Mouse (Mus musculus) telencephalon, adult 2 months (tissue): ENCODE measurements around the gene Thap3.

Experiments
- DNase-seq: peaks from one replicate; pipeline ENCODE4 v3.0.0-alpha.2; 2011; ENCODE audit warnings: low read depth, low spot score

Thap3 gene

DNA sequence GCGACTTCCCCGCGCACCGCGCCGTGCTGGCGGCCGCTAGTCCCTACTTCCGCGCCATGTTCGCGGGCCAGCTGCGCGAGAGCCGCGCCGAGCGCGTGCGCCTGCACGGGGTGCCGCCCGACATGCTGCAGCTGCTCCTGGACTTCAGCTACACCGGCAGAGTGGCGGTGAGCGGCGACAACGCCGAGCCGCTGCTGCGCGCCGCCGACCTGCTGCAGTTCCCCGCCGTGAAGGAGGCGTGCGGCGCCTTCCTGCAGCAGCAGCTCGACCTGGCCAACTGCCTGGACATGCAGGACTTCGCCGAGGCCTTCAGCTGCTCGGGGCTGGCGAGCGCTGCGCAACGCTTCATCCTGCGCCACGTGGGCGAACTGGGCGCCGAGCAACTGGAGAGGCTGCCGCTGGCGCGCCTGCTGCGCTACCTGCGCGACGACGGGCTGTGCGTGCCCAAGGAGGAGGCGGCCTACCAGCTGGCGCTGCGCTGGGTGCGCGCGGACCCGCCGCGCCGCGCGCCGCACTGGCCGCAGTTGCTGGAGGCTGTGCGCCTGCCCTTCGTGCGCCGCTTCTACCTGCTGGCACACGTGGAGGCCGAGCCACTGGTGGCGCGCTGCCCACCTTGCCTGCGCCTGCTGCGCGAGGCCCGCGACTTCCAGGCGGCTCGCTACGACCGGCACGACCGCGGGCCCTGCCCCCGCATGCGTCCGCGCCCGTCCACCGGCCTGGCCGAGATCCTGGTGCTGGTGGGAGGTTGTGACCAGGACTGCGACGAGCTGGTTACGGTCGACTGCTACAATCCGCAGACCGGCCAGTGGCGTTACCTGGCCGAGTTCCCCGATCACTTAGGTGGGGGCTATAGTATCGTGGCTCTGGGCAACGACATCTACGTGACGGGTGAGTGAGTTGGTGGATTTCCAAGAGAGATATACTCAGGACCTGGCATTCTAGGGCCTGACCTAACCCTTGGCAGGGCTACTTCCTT is 20.6 kb upstream of the Thap3 start:
- peak; percentile 79 for DNase-seq

DNA sequence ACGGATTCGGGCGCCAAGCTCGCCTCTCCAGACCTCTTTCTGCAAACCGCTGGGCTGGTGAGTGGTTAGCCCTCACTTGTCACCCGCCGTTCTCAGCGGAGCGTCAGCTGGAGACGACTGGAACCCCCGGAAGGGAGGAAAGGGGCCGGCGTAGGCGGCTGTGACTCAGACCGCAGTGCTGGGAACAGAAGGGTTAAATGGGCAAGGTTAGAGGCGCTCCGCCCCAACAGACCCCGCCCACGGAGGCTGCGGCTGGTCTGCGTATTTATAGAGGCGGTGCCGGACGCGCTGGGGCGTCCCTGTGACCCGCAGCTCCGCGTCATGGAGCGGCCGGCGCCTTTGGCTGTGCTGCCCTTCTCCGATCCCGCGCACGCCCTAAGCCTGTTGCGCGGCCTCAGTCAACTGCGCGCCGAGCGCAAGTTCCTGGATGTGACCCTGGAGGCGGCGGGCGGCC is 19.9 kb upstream of the Thap3 start, which contains the start of gene Klhl21:
Klhl21 (plus strand) TSS at position 182 of the 454 bp plus-strand sequence.
- peak; percentile 91 for DNase-seq

DNA sequence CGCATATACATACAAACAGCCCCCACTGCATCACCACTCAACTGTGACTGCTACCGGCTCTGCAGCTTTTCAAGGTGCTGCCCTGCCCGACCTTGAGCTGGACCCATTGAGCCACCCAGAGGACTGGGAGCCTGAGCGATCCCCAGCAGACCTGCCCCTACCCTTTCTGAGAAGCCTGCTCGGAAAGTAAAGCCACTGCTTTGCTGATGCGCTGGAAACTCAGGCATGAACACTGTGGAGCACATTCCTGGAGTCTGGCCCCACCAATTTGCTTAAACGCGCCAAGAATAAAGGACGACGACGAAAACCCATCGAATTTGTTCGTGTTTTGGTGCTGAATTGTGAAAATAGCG is 19.3 kb upstream of the Thap3 start:
- no peak for DNase-seq

DNA sequence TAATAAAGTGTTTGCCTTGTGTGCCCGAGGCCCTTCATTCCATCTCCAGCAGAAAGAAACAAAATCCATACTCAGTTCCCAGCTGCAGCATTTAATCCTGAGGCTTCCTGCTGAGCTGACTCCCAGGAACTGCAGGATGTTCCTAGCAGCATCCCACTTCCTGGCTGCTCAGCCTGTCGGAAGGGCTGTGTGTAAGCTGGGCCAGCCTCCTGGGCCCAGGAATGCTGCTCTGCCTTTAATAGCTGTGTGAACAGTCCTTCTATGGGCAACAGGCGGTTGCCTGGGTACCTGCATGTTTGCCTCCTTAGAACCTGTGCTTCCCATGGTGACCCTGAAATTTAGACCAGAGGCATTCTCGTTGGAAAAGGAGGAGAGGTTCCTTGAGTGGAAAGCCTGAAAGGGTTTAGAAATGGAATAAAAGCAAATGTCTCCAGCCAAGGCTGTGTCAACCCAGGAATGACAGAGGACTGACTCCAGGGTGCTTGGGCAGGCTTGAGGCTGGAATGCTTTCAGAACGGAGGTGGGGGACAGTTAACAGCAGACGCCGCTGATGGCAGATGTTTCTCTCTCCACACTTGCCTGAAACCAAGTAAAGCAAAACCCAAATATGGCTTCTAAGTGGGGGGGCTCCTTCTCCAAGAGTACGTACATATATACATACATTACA is 18.8 kb upstream of the Thap3 start:
- peak; percentile 42 for DNase-seq

DNA sequence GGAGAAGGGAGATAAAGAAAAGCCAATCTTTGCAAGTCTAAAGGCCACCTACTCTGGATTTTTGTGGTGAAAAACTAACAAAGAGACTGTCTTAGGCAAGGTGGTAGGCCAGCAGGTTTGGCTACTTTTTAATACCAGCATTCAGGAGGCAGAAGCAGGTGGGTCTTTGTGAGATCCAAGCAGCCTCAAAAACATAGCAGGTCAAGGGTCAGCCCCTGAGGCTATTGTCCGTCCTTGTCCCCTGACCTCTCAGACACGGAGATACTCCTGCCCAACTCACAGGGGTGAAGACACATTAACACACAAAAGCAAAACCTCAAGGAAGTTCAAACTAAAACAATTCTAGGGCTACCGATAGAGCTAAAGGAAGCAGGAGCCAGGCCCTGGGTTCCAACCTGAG is 18.0 kb upstream of the Thap3 start:
- no peak for DNase-seq

DNA sequence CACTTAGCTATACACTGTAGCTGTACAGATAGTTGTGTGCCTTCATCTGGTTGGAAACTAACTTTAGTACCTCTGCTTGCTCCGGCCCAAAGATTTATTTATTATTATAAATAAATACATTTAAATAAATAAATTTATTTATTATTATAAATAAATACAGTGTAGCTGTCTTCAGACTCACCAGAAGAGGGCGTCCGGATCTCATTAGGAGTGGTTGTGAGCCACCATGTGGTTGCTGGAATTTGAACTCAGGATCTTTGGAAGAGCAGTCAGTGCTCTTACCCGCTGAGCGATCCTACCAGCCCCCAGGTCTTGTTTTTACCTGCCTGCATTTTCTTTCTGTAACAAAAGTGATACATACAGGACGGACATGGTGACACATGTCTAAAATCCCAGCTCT is 17.3 kb upstream of the Thap3 start:
- no peak for DNase-seq

- no peak for DNase-seq
Observed at GRCm38 (mm10) chr4:152002063-152002462, 13.3 kb upstream of the Thap3 start.

GRCm38 (mm10) chr4:152001335-152001734 is 12.5 kb upstream of the Thap3 start:
- DNase-seq = no peak

DNA sequence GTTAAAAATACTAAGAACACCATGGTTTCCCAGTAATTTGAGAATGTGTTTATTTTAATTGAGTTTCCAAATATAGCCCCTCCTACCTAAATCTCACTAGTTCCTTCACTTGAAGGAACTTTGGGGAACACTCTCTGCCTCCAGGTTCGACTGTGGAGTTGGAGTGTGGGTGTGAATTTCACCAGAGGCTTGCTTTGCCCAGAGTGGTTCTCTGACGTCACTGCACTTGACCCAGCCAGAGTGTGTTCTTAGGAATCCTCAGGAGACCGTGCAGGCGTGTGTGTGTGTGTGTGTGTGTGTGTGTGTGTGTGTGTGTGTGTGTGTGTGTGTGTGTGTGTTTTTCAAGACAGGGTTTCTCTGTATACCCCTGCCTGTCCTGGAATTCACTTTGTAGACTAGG is 12.1 kb upstream of the Thap3 start:
- peak; percentile 81 for DNase-seq

- no peak for DNase-seq
Observed at GRCm38 (mm10) chr4:151999481-151999880, 10.7 kb upstream of the Thap3 start.

GRCm38 (mm10) chr4:151997701-151998100 is 8.9 kb upstream of the Thap3 start:
- no peak for DNase-seq

DNA sequence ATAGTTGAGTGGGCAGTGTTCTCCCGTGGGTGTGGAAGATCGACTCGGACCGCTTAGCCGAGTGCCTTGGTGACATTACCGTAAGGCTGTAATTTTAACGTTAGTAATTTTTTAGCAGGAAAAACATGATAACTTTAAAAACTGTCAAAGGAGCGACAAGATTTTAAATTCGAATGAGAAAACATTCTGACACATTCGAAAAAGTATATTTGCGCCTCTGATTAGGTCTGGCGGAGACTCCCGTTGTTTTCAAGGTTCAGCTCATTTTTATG is 8.1 kb upstream of the Thap3 start:
- no peak for DNase-seq

GRCm38 (mm10) chr4:151996173-151996950 is 7.6 kb upstream of the Thap3 start, which contains the start of gene Phf13:
Gene Phf13 (minus strand): TSS chr4:151996258.
- peak; percentile 98 for DNase-seq

DNA sequence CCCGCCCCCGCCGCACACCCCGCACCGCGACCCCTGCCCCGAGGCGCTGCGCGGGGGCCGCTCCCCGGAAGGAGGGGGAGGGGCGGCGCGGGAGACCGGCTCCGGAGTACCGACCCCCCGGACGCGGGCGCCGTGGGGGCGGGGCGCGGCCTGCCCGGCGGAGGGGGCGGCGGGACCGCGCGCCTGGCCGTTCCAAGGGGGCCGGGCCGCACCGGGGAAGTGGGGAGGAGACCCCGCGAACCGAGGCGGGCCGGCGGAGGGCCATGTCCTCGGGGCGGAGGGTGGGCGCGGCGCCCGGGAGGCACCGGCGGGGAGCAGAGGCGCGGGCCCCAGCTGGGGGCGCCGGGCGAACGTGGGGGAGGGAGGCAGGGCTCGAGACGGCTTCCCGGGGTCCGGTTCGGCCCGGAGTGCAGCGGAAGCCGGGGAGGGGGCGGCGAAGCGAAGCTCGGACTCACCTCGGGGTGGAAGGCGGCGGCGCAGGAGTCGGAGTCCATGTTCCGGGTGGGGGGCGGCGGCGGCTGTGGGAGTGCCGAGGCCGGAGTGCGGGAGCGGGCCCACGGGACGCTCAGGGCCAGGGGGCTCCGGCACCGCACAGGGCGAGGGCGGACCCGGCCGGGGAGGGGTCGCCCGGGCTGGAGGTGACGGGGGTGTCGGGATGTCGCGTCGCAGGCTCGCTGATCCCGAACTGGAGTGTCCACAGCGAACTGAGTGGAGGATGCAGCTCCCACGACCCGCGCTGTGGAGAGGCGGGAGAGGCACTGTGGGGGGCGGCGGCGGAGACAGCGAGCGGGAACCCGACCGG is 6.8 kb upstream of the Thap3 start:
- DNase-seq = no peak

- no peak for DNase-seq
Observed at GRCm38 (mm10) chr4:151994228-151995171, 5.7 kb upstream of the Thap3 start.

DNA sequence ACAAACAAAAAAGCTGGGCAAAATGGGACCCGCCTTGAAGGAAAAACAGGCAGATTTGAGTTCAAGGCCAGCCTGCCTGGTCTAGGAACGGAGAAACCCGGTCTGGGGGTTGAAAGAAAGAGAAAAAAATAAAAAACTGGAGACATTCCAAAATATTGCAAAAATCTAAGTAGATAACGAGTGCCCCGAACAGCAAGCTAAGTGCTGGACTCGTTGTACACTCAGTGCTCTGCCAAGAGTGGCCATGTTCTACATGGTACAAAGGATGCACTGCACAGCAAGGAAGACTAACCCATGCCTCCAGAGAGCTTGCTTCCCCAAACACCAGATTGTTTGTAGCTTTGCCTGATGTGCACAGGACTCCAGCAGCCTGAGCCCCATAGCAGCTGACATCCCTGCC is 4.2 kb upstream of the Thap3 start:
- no peak for DNase-seq

- no peak for DNase-seq
Observed at GRCm38 (mm10) chr4:151992091-151992490, 3.3 kb upstream of the Thap3 start.

DNA sequence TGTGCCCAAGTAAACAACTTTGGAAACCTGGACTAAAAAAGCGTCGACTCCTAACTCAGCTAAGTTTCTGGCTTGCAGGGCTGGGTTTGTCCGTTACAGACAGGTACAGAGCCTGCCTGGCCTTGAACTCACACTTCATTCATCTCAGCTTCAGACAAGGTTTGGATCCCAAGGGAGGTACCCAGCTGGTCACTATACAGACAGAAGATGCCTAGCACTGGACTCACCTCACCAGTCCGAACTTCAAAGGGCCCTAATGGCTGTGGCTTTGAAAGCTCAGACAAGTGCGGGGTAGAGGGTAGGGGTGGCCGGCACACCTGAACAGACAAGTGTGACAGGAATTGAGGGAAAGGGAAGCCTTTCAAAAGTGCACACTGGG is 302 bp upstream of the Thap3 start:
- no peak for DNase-seq

- DNase-seq = no peak
Observed at GRCm38 (mm10) chr4:151988014-151988341, 819 bp downstream of the Thap3 start.

DNA sequence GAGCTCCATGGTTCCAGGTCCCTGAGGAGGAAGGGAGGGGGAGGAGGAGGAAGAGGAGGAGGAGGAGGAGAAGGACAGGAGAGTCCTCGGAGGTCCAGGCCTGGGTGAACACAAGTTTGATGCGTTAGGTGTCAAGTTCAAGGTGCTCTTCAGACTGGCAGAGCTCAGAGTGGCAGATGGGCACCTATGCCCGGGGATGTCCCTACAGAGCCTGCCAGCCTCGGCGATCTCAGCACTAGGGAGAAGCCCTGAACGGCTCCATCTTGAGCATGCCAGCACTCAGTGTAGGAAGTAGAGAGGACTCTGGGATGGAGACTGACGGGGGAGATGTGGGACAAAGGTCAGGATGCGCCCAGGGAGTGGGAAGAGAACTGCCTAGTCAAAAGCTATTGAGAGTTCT is 2.1 kb downstream of the Thap3 start:
- DNase-seq = no peak
